Mouse (Mus musculus) spleen, adult 2 months (tissue): ENCODE results near the gene Fcgrt. TPM values are rescaled to one million over a fixed set of nuclear protein-coding genes. Genes with fewer than 3 reads are reported as not detected.

Experiments
- DNase-seq, 2 experiments: peaks; one replicate each; pipeline versions ENCODE4 v3.0.0 to v3.0.0-alpha.2; 2012 to 2021; ENCODE audit warnings: low spot score in 2 of 2, low read depth in 1 of 2
- H3K27ac ChIP-seq: fragments of 200-500 bp; 2 replicates; pipeline ENCODE4 v1.5.1; 2012; ENCODE audit warnings: low read length, inconsistent platforms; ENCODE audit not compliant: insufficient read depth
- H3K27me3 ChIP-seq: fragments of 200-500 bp; 2 replicates; pipeline ENCODE4 v1.6.1; 2012; ENCODE audit warnings: mild to moderate bottlenecking, moderate library complexity, low read length, inconsistent platforms; ENCODE audit not compliant: control insufficient read depth, insufficient read depth
- H3K36me3 ChIP-seq: fragments of 200-500 bp; 2 replicates; pipeline ENCODE4 v1.6.1; 2012; ENCODE audit warnings: mild to moderate bottlenecking, low read length, inconsistent platforms; ENCODE audit not compliant: control insufficient read depth, insufficient read depth
- H3K4me1 ChIP-seq: fragments of 200-500 bp; 2 replicates; pipeline ENCODE4 v1.6.1; 2011; ENCODE audit warnings: inconsistent platforms; ENCODE audit not compliant: control insufficient read depth, insufficient read depth, insufficient read length
- H3K4me3 ChIP-seq: fragments of 200-500 bp; 2 replicates; pipeline ENCODE4 v1.5.1; 2011; ENCODE audit warnings: mild to moderate bottlenecking, inconsistent platforms; ENCODE audit not compliant: insufficient read depth, insufficient read length; ENCODE audit errors: extremely low read depth
- CTCF ChIP-seq: fragments of 200-500 bp; IDR thresholded peaks from 2 replicates; pipeline ENCODE4 v1.5.1; 2011; ENCODE audit warnings: mild to moderate bottlenecking, inconsistent platforms; ENCODE audit not compliant: insufficient read depth, insufficient read length, insufficient replicate concordance; ENCODE audit errors: extremely low read depth
- POLR2A ChIP-seq: fragments of 200-500 bp; IDR thresholded peaks from 2 replicates; pipeline ENCODE4 v1.6.1; 2011; ENCODE audit warnings: low read depth, low read length, inconsistent platforms
- WGBS: fragments of 180-500 bp; shearing (Covaris S2); methylation state at CpG from one replicate; pipeline ENCODE4 v1.1.7; 2018; 5-methylcytosine and 5-hydroxymethylcytosine counted together
- polyA plus RNA-seq: library from polyadenylated mRNA; depleted of rRNA; stranded (reverse); fragments of >200 nt; gene quantifications from 2 replicates; pipeline ENCODE4 v1.2.3, GENCODE M21; 2012

Gene Fcgrt
- polyA plus RNA-seq, 1 experiment, result 64.4 TPM

DNA sequence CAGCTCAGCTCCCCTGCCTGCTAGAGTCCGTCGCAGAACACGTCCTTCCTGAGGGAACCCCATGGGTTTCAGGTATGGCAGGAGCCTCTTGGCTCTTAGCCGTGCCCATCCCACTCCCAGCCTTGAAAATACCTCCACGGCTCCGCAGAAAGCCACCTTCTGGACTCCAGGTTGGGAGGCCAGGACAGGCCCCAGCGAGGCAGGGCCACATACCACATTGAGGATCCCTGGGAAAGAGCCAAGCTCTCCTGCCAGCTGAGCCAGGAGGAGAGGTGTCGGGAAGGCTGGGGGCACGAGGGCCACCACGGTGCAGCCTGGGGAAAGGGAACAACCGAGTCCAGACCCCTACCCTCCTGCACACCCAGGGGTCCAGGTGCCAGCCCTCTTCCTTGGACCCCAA, 43.6 kb upstream of the Fcgrt start:
- H3K4me1 ChIP-seq, result no peaks in the 10 kb centered on the region
- no peak overlapping the region for H3K27ac ChIP-seq
- H3K36me3 ChIP-seq, result peaks cover 32% of the 10 kb centered on the region
- H3K27me3 ChIP-seq, result no peaks in the 10 kb centered on the region
- H3K4me3 ChIP-seq, result no peak overlapping the region
- DNase-seq, result no peak
- WGBS, result 96% methylated on average over 11 of the region's 11 CpGs
- TF ChIP-seq POLR2A (no peak), CTCF (no peak)

DNA sequence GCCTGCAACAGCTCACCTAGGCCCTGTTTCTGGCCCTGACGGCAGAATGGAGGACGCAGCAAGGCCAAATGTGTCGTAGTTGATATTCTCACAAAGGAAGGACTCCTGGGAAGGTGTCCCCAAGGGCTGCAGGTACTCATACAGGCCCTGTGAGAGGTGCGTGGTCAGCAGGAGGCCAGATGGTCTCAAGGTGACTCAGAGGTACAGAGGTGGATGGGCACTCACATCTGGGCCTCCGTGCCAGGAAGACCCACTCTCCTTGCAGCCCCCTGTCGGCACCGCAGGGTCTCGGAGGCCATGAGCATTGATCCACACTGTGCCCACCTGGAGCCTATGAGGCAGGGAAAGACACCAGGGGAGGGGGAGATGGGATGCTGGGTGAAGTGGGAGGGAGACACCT, 41.8 kb upstream of the Fcgrt start:
- Histone ChIP-seq H3K36me3 (peaks cover 32% of the 10 kb centered on the region), H3K4me1 (no peaks in the 10 kb centered on the region; the same call in 1 of the 2 replicates), H3K27ac (no peak overlapping the region), H3K27me3 (no peaks in the 10 kb centered on the region), H3K4me3 (no peak overlapping the region)
- no peak for TF ChIP-seq POLR2A
- no peak for TF ChIP-seq CTCF
- DNase-seq, result no peak
- 94% methylated on average over 8 of the region's 8 CpGs for WGBS

- H3K4me1 ChIP-seq, result no peaks in the 10 kb centered on the region; the same call in 1 of the 2 replicates
- no peak overlapping the region for H3K27ac ChIP-seq
- 91% methylated on average over 13 of the region's 13 CpGs for WGBS
- no peak for TF ChIP-seq CTCF
- no peak for TF ChIP-seq POLR2A
- peaks cover 32% of the 10 kb centered on the region for H3K36me3 ChIP-seq
- no peak overlapping the region for H3K4me3 ChIP-seq
- DNase-seq, result no peak
- no peaks in the 10 kb centered on the region for H3K27me3 ChIP-seq
These were observed 40.9 kb upstream of the Fcgrt start for GRCm38 (mm10) chr7:45144368-45145174.

DNA sequence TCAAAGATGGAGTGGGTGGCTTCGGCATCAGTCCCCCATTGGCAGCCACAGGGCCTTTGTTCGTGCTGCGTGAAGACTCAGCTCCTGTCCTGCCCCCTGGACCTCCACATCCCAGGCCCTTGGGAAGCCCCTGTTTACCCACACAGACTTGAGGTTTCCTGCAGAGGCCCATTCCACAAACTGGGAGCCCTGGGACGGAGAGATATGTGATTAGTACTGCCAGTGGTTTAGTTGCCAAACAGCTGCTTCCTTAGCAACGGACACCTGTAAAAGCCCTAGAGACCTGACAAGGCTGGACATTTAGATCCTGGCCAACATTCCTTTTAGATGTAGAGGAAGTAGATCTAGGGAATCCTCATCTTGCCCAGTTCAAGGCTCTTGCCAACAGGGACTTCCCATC, 38.3 kb upstream of the Fcgrt start:
- H3K36me3 ChIP-seq, result peaks cover 22% of the 10 kb centered on the region
- 75% methylated on average over 5 of the region's 5 CpGs for WGBS
- no peak for DNase-seq
- TF ChIP-seq CTCF (no peak), POLR2A (no peak)
- H3K4me3 ChIP-seq, result no peak overlapping the region
- no peaks in the 10 kb centered on the region for H3K27me3 ChIP-seq
- no peaks in the 10 kb centered on the region; the same call in 1 of the 2 replicates for H3K4me1 ChIP-seq
- H3K27ac ChIP-seq, result no peak overlapping the region; the same call in 1 of the 2 replicates

GRCm38 (mm10) chr7:45141319-45141718, 37.7 kb upstream of the Fcgrt start:
- WGBS, result 51% methylated on average over 3 of the region's 3 CpGs
- no peak for DNase-seq

GRCm38 (mm10) chr7:45139904-45140723, 36.5 kb upstream of the Fcgrt start:
- H3K27ac ChIP-seq, result no peak overlapping the region
- H3K27me3 ChIP-seq, result no peaks in the 10 kb centered on the region
- peaks cover 15% of the 10 kb centered on the region for H3K36me3 ChIP-seq
- 88% methylated on average over 8 of the region's 8 CpGs for WGBS
- DNase-seq, result no peak
- TF ChIP-seq POLR2A (no peak), CTCF (no peak)
- H3K4me3 ChIP-seq, result no peak overlapping the region
- peaks cover 5% of the 10 kb centered on the region; the same call in 1 of the 2 replicates for H3K4me1 ChIP-seq

More at GRCm38 (mm10) chr7:45141319-45141718, 37.7 kb upstream of the Fcgrt start:
- Histone ChIP-seq H3K36me3 (peaks cover 20% of the 10 kb centered on the region), H3K27ac (peak overlapping the region; percentile 25; the same call in 1 of the 2 replicates), H3K4me1 (no peaks in the 10 kb centered on the region; the same call in 1 of the 2 replicates), H3K4me3 (no peak overlapping the region), H3K27me3 (no peaks in the 10 kb centered on the region)
- TF ChIP-seq POLR2A (no peak), CTCF (no peak)
